Mouse (Mus musculus) lung, postnatal 0 days (tissue): ENCODE data around the gene Pi4kb.

Experiments
- CTCF ChIP-seq: IDR thresholded peaks from 2 replicates; pipeline ENCODE4 v1.5.1; 2016; ENCODE audit warnings: antibody characterized with exemption, mild to moderate bottlenecking
- EP300 ChIP-seq: IDR thresholded peaks from 2 replicates; pipeline ENCODE4 v1.6.1; 2016; ENCODE audit warnings: antibody characterized with exemption, mild to moderate bottlenecking, control low read depth

- TF ChIP-seq EP300 (no peak), CTCF (peak; percentile 95)
Observed at GRCm38 (mm10) chr3:94996946-94997345, 22.4 kb downstream of the Pi4kb start.
